Mouse (Mus musculus) skeletal muscle tissue, adult 2 months (tissue): ENCODE results near the gene Gm19668.
"Not testable (repeated sequence)": the region's sequence is repeated elsewhere in the genome, so short reads cannot be mapped to it uniquely, and the experiment has no call there.

ENCODE experiments used
- DNase-seq: peaks from one replicate; pipeline ENCODE4 v3.0.0-alpha.2; 2012; ENCODE audit warnings: low read depth, low spot score

Gm19668 gene

GRCm38 (mm10) chr10:77798921-77799508 is at the start of gene Gm19668:
Gm19668 (minus strand) TSS chr10:77799133.
- no peak for DNase-seq

DNA sequence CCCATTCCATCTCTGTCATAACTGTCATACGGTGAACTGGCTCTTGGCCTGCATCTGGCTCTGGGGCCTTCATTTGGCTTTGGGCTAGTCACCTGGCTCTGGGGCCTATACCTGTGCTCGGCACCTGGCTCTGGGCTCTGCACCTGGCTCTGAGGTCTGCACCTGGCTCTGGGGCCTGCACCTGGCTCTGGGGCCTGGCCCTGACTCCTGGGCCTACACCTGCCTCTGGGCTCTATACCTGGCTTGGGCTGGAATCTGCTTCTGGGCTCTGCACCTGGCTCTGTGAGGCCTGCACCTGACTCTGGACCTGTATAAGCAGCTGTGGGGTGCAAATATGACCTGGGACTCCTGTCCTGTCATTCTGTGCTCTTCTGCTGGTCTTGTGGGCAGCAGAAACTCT is 48.6 kb upstream of the Gm19668 start:
- no peak for DNase-seq

DNA sequence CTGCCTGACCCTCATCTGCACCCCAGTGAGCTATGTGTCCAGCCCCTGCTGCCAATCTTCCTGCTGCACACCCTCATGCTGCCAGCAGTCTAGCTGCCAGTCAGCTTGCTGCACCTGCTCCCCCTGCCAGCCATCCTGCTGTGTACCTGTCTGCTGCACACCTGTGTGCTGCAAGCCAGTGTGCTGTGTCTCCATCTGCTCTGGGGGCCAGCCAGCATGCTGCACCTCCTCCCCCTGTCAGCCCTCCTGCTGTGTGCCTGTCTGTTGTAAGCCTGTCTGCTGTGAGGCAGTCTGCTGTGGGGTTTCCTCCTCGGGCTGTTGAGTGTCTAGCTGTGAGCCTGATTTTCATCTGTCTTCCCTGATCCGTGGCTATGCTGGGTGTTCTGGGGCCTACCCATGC is 48.0 kb upstream of the Gm19668 start:
- DNase-seq, result no peak

DNA sequence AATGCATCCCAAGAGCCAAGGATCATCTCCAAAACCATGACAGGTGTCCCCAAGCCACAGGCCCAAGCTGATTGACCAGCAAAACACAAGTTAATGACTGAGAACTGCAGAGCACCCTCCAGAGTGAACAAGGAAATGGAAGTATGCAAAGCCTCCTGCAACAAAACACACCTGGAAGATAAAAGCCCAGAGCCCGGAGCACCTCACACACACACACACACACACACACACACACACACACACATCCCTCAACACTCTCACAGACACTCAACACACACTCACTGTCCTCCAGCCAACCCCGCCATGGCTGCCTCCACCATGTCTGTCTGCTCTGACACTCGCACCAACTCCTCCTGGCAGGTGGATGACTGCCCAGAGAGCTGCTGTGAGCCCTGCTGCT is 47.6 kb upstream of the Gm19668 start, which contains the start of gene Gm36176:
TSS of gene Gm36176 (plus strand) at position 301 of the 400 bp plus-strand sequence.
- DNase-seq, result no peak

- DNase-seq, result no peak
Observed at GRCm38 (mm10) chr10:77839006-77839405, 40.1 kb upstream of the Gm19668 start.

DNA sequence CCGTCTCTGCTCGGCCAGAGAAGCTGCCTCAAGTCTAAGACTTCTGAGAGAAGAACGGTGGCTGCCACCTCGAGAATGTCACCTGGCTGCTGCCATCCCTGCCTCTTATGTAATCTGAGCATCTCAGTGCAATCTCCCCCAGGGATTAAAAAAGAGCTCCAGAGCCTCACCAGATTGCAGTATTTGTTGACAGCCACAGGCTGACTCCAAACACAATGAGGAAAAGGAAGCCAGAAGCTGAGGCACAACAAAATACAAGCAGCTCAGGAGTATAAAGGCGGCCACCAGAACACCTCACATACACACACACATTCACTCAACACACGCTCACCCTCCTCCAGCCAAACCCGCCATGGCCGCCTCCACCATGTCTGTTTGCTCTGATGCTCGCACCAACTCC is 36.7 kb upstream of the Gm19668 start, which contains the start of gene Krtap10-10:
TSS of gene Krtap10-10 (plus strand) at position 301 of the 400 bp plus-strand sequence.
- DNase-seq, result no peak

GRCm38 (mm10) chr10:77826951-77827350 is 28.0 kb upstream of the Gm19668 start, which contains the start of gene Krtap10-4:
Krtap10-4 (minus strand) TSS chr10:77827095.
- no peak for DNase-seq

- DNase-seq, result no peak
Observed at GRCm38 (mm10) chr10:77819203-77819602, 20.3 kb upstream of the Gm19668 start.

- no peak for DNase-seq
Observed at GRCm38 (mm10) chr10:77818523-77818922, 19.6 kb upstream of the Gm19668 start.

GRCm38 (mm10) chr10:77815514-77815913 is 16.6 kb upstream of the Gm19668 start:
- no peak for DNase-seq

DNA sequence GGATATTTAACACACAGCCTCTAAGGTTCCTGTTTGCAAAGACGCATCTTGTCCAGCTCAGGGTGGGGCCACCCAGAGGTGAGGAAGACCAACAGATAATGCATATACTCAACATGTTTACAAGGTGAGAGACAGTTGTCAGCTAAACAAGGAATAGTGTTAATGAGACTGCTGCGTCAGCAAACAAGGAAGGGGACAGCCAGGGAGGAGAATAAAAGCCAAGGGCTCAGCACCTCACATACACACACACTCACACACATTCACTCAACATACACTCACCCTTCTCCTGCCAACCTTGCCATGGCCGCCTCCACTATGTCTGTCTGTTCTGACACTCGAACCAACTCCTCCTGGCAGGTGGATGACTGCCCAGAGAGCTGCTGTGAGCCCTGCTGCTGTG is 15.4 kb upstream of the Gm19668 start, which contains the start of gene Gm2696:
TSS of gene Gm2696 (plus strand) at position 301 of the 400 bp plus-strand sequence.
- no peak for DNase-seq

DNA sequence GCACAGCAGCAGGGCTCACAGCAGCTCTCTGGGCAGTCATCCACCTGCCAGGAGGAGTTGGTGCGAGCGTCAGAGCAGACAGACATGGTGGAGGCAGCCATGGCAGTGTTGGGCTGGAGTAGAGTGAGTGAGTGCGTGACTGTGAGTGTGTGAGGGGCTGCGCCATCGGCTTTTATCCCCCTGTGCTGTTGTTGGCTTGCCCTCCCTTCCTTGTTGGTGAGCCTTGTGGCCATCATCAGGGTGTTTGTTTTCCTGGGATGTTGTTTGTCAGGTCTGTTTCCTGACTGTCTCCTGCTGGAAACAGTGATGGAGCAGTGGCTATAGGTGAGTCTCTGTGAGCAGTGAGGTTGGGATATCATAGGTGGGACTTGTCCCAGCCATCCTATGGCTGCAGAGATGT is 12.8 kb upstream of the Gm19668 start, which contains the start of gene Gm9507:
TSS of gene Gm9507 (minus strand) at position 101 of the 400 bp plus-strand sequence.
- no peak for DNase-seq

DNA sequence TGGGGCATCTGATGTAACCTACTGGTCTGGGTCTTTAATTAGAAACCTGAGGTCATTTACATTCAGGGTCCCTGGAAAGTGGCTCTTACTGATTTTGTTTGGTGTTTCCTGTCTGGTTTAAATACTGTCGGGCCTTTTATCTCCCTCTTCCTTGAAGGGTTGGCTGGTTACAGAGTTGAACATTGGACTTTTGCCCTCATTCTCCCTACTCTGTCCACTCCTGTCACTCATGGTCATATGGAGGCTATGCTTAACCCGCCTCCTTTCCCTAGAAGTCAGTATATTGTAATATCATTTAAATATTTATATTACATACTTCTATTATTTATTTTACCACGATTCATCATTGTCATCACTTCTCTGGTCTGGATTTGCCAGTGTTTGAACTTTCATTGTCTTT is 5.2 kb upstream of the Gm19668 start:
- DNase-seq, result no peak

GRCm38 (mm10) chr10:77798164-77798920 is 591 bp downstream of the Gm19668 start:
- not testable (repeated sequence) for DNase-seq

DNA sequence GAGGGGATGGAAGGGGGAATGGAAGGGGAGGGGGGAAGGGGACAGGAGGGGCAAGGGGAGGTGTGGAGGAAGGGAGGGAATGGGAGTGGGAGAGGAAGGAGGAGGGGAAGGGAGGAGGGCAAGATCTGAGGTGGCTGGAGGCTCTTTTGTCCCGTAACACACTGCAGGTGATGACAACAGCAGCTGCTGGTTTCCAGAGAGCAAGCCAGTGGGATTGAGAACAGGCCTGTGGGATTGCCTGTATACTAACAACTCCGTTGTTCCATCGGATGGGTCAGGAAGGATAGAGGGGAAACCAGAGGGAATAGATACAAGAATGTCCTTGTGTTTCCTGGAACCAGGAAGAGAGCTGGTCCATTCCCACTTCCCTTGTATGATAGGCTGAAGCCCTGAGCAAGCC is 1.3 kb downstream of the Gm19668 start:
- no peak for DNase-seq

GRCm38 (mm10) chr10:77794976-77795375 is 4.0 kb downstream of the Gm19668 start, which contains the start of gene Gm9639:
Gm9639 (minus strand) TSS chr10:77795076.
- no peak for DNase-seq

- no peak for DNase-seq
Observed at GRCm38 (mm10) chr10:77788621-77789020, 10.3 kb downstream of the Gm19668 start.

GRCm38 (mm10) chr10:77787876-77788275 is 11.1 kb downstream of the Gm19668 start, which contains the start of gene Gm7137:
Gm7137 (minus strand) TSS chr10:77788200.
- not testable (repeated sequence) for DNase-seq

DNA sequence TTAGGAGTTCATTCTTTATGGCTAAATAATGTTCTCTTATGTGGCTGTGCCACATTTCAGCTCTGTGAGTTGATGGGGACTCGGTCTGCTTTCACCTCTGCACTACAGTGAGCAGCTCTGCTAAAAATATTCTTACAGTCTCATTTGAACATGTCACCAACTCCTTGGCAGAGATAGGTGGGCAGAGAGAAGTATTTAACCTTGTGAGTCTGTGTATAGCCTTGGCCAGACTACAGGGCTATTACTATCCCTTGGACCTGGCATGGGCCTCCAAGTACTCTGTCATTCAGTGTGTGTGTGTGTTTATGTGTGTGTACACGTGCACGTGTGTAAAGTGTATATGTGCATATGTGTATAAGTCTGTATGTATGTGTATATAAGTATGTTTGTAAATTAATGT is 15.5 kb downstream of the Gm19668 start:
- not testable (repeated sequence) for DNase-seq

- DNase-seq, result not testable (repeated sequence)
Observed at GRCm38 (mm10) chr10:77782442-77782841, 16.5 kb downstream of the Gm19668 start, which contains the start of gene Gm3250. Gm3250 (minus strand) TSS chr10:77782542.

- DNase-seq, result not testable (repeated sequence)
Observed at GRCm38 (mm10) chr10:77776844-77777243, 22.1 kb downstream of the Gm19668 start, which contains the start of gene Gm7138. Gm7138 (minus strand) TSS chr10:77776944.

DNA sequence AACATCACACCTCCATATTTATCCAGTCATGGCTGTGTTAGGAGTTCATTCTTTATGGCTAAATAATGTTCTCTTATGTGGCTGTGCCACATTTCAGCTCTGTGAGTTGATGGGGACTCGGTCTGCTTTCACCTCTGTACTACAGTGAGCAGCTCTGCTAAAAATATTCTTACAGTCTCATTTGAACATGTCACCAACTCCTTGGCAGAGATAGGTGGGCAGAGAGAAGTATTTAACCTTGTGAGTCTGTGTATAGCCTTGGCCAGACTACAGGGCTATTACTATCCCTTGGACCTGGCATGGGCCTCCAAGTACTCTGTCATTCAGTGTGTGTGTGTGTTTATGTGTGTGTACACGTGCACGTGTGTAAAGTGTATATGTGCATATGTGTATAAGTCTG is 26.8 kb downstream of the Gm19668 start:
- not testable (repeated sequence) for DNase-seq
